In genomic region chr6:41562598-41562997, GRCm38 (mm10) we compare ENCODE assay signal across 9 mouse cellular contexts. TPM values are rescaled to one million over a fixed set of nuclear protein-coding genes. Genes with fewer than 3 reads are reported as not detected.
DNase-seq lines count a peak whose midpoint lies in the region; ATAC-seq and TF ChIP-seq lines count a peak whose summit lies in the region.
"Had no signal": no experiment of that assay in that cellular context is flagged by ENCODE, and none has a peak within 500 bp of the region (broad histone marks: within the 10 kb centered on the region; RNA-seq: fewer than 3 reads in every experiment).

No protein-coding gene starts in this region.

- H3K27me3 ChIP-seq in heart, embryonic 14.5 days (ENCODE audit: control insufficient read depth, insufficient read depth, low read length) = no peaks in the 10 kb centered on the region
- no peaks in the 10 kb centered on the region for H3K27me3 ChIP-seq in forebrain, postnatal 0 days (ENCODE audit: insufficient read depth, low read length)
- no peaks in the 10 kb centered on the region for H3K27me3 ChIP-seq in liver, embryonic 15.5 days

- no peak for DNase-seq in heart, adult 8-10 months (ENCODE audit: low spot score)
- no peak for DNase-seq in forebrain, postnatal 0 days
- DNase-seq in MN1 (ENCODE audit: low spot score) = no peak
- no peak for DNase-seq in cerebellum, adult 11-12 months

- no peak overlapping the region for H3K9ac ChIP-seq in heart, embryonic 14.5 days (ENCODE audit: low read length)
- H3K9ac ChIP-seq in forebrain, postnatal 0 days = no peak overlapping the region
- no peak overlapping the region for H3K9ac ChIP-seq in liver, embryonic 15.5 days

- TF ChIP-seq CTCF in forebrain, postnatal 0 days (IDR thresholded peaks at IDR 0.05; ENCODE audit: low read depth) = no peak

- WGBS in heart, embryonic 14.5 days = 85% methylated on average over 4 of the region's 4 CpGs
- WGBS in forebrain, postnatal 0 days = 91% methylated on average over 4 of the region's 4 CpGs
- 73% methylated on average over 4 of the region's 4 CpGs for WGBS in liver, embryonic 15.5 days (ENCODE audit: insufficient replicate concordance)

- peak overlapping the region; percentile 29 for H3K4me2 ChIP-seq in heart, embryonic 14.5 days (ENCODE audit: low read length)
- peak overlapping the region; percentile 35 for H3K4me2 ChIP-seq in forebrain, postnatal 0 days (ENCODE audit: low read depth)
- H3K4me2 ChIP-seq in liver, embryonic 15.5 days = peak overlapping the region; percentile 23; the same call in 1 of the 2 replicates

- H3K36me3 ChIP-seq in heart, embryonic 14.5 days (ENCODE audit: control insufficient read depth, insufficient read depth, low read length) = no peaks in the 10 kb centered on the region
- no peaks in the 10 kb centered on the region for H3K36me3 ChIP-seq in forebrain, postnatal 0 days (ENCODE audit: insufficient read depth)
- no peaks in the 10 kb centered on the region for H3K36me3 ChIP-seq in liver, embryonic 15.5 days (replicated peaks)

- H3K4me3 ChIP-seq in heart, embryonic 14.5 days (ENCODE audit: control insufficient read depth in 1 of 2, insufficient read depth in 1 of 2, low read depth in 1 of 2, low read length in 2 of 2) = peak overlapping the region in 1 of 2 experiments; percentile 16; a peak in 1 of 4 replicates
- peak overlapping the region; percentile 32; the same call in 1 of the 2 replicates for H3K4me3 ChIP-seq in brown adipose tissue, adult 24 weeks (ENCODE audit: insufficient read depth, low read depth, low read length)
- H3K4me3 ChIP-seq in forebrain, postnatal 0 days (ENCODE audit: low read depth, low read length) = peak overlapping the region; percentile 21
- H3K4me3 ChIP-seq in liver, embryonic 15.5 days (replicated peaks) = peak overlapping the region; percentile 41

- H3K27ac ChIP-seq in heart, embryonic 14.5 days (replicated peaks in 1 of 2; ENCODE audit: control insufficient read depth in 1 of 2, insufficient read depth in 1 of 2, low read depth in 2 of 2, low read length in 2 of 2) = no peak overlapping the region
- H3K27ac ChIP-seq in brown adipose tissue, adult 24 weeks (replicated peaks; ENCODE audit: low read depth, low read length) = no peak overlapping the region
- no peak overlapping the region for H3K27ac ChIP-seq in forebrain, postnatal 0 days (ENCODE audit: low read depth, low read length)
- H3K27ac ChIP-seq in liver, embryonic 15.5 days (replicated peaks) = no peak overlapping the region
- H3K27ac ChIP-seq: kidney, postnatal 0 days had no signal

- no peaks in the 10 kb centered on the region for H3K9me3 ChIP-seq in heart, embryonic 14.5 days (ENCODE audit: control insufficient read depth, low read length)
- H3K9me3 ChIP-seq in forebrain, postnatal 0 days (ENCODE audit: low read length) = no peaks in the 10 kb centered on the region
- H3K9me3 ChIP-seq in liver, embryonic 15.5 days (replicated peaks) = no peaks in the 10 kb centered on the region

- H3K4me1 ChIP-seq in heart, embryonic 14.5 days (ENCODE audit: control insufficient read depth in 2 of 2, insufficient read depth in 2 of 2, low read length in 2 of 2) = no peaks in the 10 kb centered on the region
- H3K4me1 ChIP-seq in brown adipose tissue, adult 24 weeks (ENCODE audit: control insufficient read depth, insufficient read depth, insufficient read length, low read length) = no peaks in the 10 kb centered on the region
- H3K4me1 ChIP-seq in forebrain, postnatal 0 days (ENCODE audit: insufficient read depth) = no peaks in the 10 kb centered on the region
- peaks cover 8% of the 10 kb centered on the region for H3K4me1 ChIP-seq in liver, embryonic 15.5 days (replicated peaks)

- ATAC-seq in heart, embryonic 14.5 days (ENCODE audit: insufficient number of reproducible peaks, insufficient read depth, low FRiP score, low read depth) = no peak
- no peak for ATAC-seq in forebrain, postnatal 0 days
- ATAC-seq in liver, embryonic 15.5 days (ENCODE audit: insufficient read depth) = no peak
- ATAC-seq in megakaryocyte, adult 5-6 weeks (ENCODE audit: poor library complexity, severe bottlenecking) = no peak

RNA-seq across cellular contexts. Expression of gene Prss2, which starts 41.0 kb away (rescaled TPM):
- not detected in 2 replicates for polyA plus RNA-seq in heart, embryonic 14.5 days (2014; fragmentation: Nextera tagmentation; extraction: Ambion mirVana)
- total RNA-seq in heart, adult 8-10 months (2022) = not detected
- not detected in 2 replicates for polyA plus RNA-seq in brown adipose tissue, adult 24 weeks (2012; ENCODE audit: insufficient read depth, insufficient read length, missing spikeins)
- not detected in 2 replicates for total RNA-seq in forebrain, postnatal 0 days (2014; rRNA removed)
- not detected in 2 replicates for polyA plus RNA-seq in forebrain, postnatal 0 days (2015; fragmentation: Nextera tagmentation; extraction: Ambion mirVana)
- polyA plus RNA-seq in liver, embryonic 15.5 days (2015; fragmentation: Nextera tagmentation; extraction: Ambion mirVana) = 0.22 and 1.1 TPM in 2 replicates
- total RNA-seq in megakaryocyte, adult 5-6 weeks (2015) = 0.41 TPM in 1 of 2 replicates, not detected in the other
- total RNA-seq in megakaryocyte, adult 5-6 weeks (2017) = not detected in 2 replicates
- polyA plus RNA-seq: kidney, postnatal 0 days had no signal

RNA-seq across cellular contexts. Expression of gene Ephb6, which starts 42.7 kb away (rescaled TPM):
- polyA plus RNA-seq in heart, embryonic 14.5 days (2014; fragmentation: Nextera tagmentation; extraction: Ambion mirVana) = 2.8 and 4.4 TPM in 2 replicates
- 1 to 10 TPM in 2 of 4 experiments, under 1 TPM in 2; 0.41 to 1.7 (median 1.1) TPM for total RNA-seq in heart, adult 8-10 months (2022)
- 1.8 and 3.1 TPM in 2 replicates for polyA plus RNA-seq in brown adipose tissue, adult 24 weeks (2012; ENCODE audit: insufficient read depth, insufficient read length, missing spikeins)
- total RNA-seq in forebrain, postnatal 0 days (2014; rRNA removed) = 47.6 and 58.4 TPM in 2 replicates
- 31.6 and 34.6 TPM in 2 replicates for polyA plus RNA-seq in forebrain, postnatal 0 days (2015; fragmentation: Nextera tagmentation; extraction: Ambion mirVana)
- 0.48 and 0.59 TPM in 2 replicates for polyA plus RNA-seq in liver, embryonic 15.5 days (2015; fragmentation: Nextera tagmentation; extraction: Ambion mirVana)
- total RNA-seq in megakaryocyte, adult 5-6 weeks (2015) = 0.67 and 1.3 TPM in 2 replicates
- total RNA-seq in megakaryocyte, adult 5-6 weeks (2017) = 1.2 and 2.0 TPM in 2 replicates
